Mouse (Mus musculus): ENCODE results near the gene Irf4. TPM values are rescaled to one million over a fixed set of nuclear protein-coding genes. Genes with fewer than 3 reads are reported as not detected.

Irf4 gene
- polyA plus RNA-seq, 1 experiment from 2014 or later = 0.15 TPM

- Histone ChIP-seq H3K4me2 (no peak overlapping the region), H3K27ac (no peak overlapping the region), H3K9me3 (no peaks in the 10 kb centered on the region), H3K4me3 (no peak overlapping the region), H3K27me3 (peaks cover 34% of the 10 kb centered on the region), H3K9ac (no peak overlapping the region), H3K4me1 (peaks cover 9% of the 10 kb centered on the region), H3K36me3 (no peaks in the 10 kb centered on the region)
- no peak for ATAC-seq (ENCODE audit: insufficient number of reproducible peaks, insufficient read depth, low FRiP score, low TSS enrichment, low read depth)
- 83% methylated on average over 10 of the region's 10 CpGs for WGBS
Measured at GRCm38 (mm10) chr13:30754825-30755476, 5.9 kb downstream of the Irf4 start.

- WGBS = 67% methylated on average over 3 of the region's 3 CpGs
- Histone ChIP-seq H3K27me3 (peaks cover 27% of the 10 kb centered on the region), H3K4me2 (no peak overlapping the region), H3K27ac (no peak overlapping the region), H3K4me3 (no peak overlapping the region), H3K4me1 (peaks cover 3% of the 10 kb centered on the region; the same call in 1 of the 2 replicates), H3K9ac (no peak overlapping the region), H3K36me3 (no peaks in the 10 kb centered on the region), H3K9me3 (no peaks in the 10 kb centered on the region)
- ATAC-seq (ENCODE audit: insufficient number of reproducible peaks, insufficient read depth, low FRiP score, low TSS enrichment, low read depth) = no peak
Measured at GRCm38 (mm10) chr13:30755577-30755976, 6.6 kb downstream of the Irf4 start.

- 79% methylated on average over 9 of the region's 9 CpGs for WGBS
- no peaks in the 10 kb centered on the region for H3K9me3 ChIP-seq
Measured at GRCm38 (mm10) chr13:30755998-30756639, 7.1 kb downstream of the Irf4 start.

GRCm38 (mm10) chr13:30757264-30757900 lies 8.4 kb downstream of the Irf4 start:
- WGBS = 84% methylated on average over 14 of the region's 14 CpGs
- ATAC-seq (ENCODE audit: insufficient number of reproducible peaks, insufficient read depth, low FRiP score, low TSS enrichment, low read depth) = no peak
- H3K4me1 ChIP-seq = no peaks in the 10 kb centered on the region
- H3K27me3 ChIP-seq = peaks cover 10% of the 10 kb centered on the region
- H3K9me3 ChIP-seq = no peaks in the 10 kb centered on the region
- no peak overlapping the region for H3K4me2 ChIP-seq
- no peak overlapping the region for H3K4me3 ChIP-seq
- H3K27ac ChIP-seq = no peak overlapping the region
- no peak overlapping the region for H3K9ac ChIP-seq
- H3K36me3 ChIP-seq = no peaks in the 10 kb centered on the region

More at GRCm38 (mm10) chr13:30755998-30756639, 7.1 kb downstream of the Irf4 start:
- no peak for ATAC-seq (ENCODE audit: insufficient number of reproducible peaks, insufficient read depth, low FRiP score, low TSS enrichment, low read depth)
- Histone ChIP-seq H3K4me3 (no peak overlapping the region), H3K27ac (no peak overlapping the region), H3K4me1 (no peaks in the 10 kb centered on the region), H3K27me3 (peaks cover 22% of the 10 kb centered on the region), H3K36me3 (no peaks in the 10 kb centered on the region), H3K9ac (no peak overlapping the region), H3K4me2 (no peak overlapping the region)

GRCm38 (mm10) chr13:30758789-30759381 lies 9.9 kb downstream of the Irf4 start:
- H3K36me3 ChIP-seq = no peaks in the 10 kb centered on the region
- H3K27ac ChIP-seq = no peak overlapping the region
- no peak overlapping the region for H3K4me3 ChIP-seq
- ATAC-seq (ENCODE audit: insufficient number of reproducible peaks, insufficient read depth, low FRiP score, low TSS enrichment, low read depth) = no peak
- H3K9ac ChIP-seq = no peak overlapping the region
- H3K4me2 ChIP-seq = no peak overlapping the region
- 84% methylated on average over 11 of the region's 11 CpGs for WGBS
- H3K27me3 ChIP-seq = no peaks in the 10 kb centered on the region
- no peaks in the 10 kb centered on the region for H3K4me1 ChIP-seq
- H3K9me3 ChIP-seq = no peaks in the 10 kb centered on the region

- no peak overlapping the region for H3K4me2 ChIP-seq
- no peaks in the 10 kb centered on the region for H3K36me3 ChIP-seq
- H3K4me3 ChIP-seq = no peak overlapping the region
- no peak overlapping the region for H3K9ac ChIP-seq
- H3K27ac ChIP-seq = no peak overlapping the region
- ATAC-seq (ENCODE audit: insufficient number of reproducible peaks, insufficient read depth, low FRiP score, low TSS enrichment, low read depth) = no peak
- H3K4me1 ChIP-seq = no peaks in the 10 kb centered on the region
- no peaks in the 10 kb centered on the region for H3K27me3 ChIP-seq
- no peaks in the 10 kb centered on the region for H3K9me3 ChIP-seq
- WGBS = 70% methylated on average over 3 of the region's 3 CpGs
Measured at GRCm38 (mm10) chr13:30760374-30761090, 11.5 kb downstream of the Irf4 start.

- no peaks in the 10 kb centered on the region for H3K4me1 ChIP-seq
- H3K36me3 ChIP-seq = no peaks in the 10 kb centered on the region
- no peaks in the 10 kb centered on the region for H3K9me3 ChIP-seq
- no peak for ATAC-seq (ENCODE audit: insufficient number of reproducible peaks, insufficient read depth, low FRiP score, low TSS enrichment, low read depth)
- H3K9ac ChIP-seq = no peak overlapping the region
- no peak overlapping the region for H3K4me3 ChIP-seq
- 86% methylated on average over 8 of the region's 8 CpGs for WGBS
- H3K27ac ChIP-seq = no peak overlapping the region
- no peak overlapping the region for H3K4me2 ChIP-seq
- no peaks in the 10 kb centered on the region for H3K27me3 ChIP-seq
Measured at GRCm38 (mm10) chr13:30761151-30761631, 12.2 kb downstream of the Irf4 start.

- Histone ChIP-seq H3K4me1 (no peaks in the 10 kb centered on the region), H3K27ac (no peak overlapping the region), H3K36me3 (no peaks in the 10 kb centered on the region), H3K4me2 (no peak overlapping the region), H3K9ac (no peak overlapping the region), H3K4me3 (no peak overlapping the region), H3K9me3 (no peaks in the 10 kb centered on the region), H3K27me3 (no peaks in the 10 kb centered on the region)
- 79% methylated on average over 4 of the region's 4 CpGs for WGBS
- ATAC-seq (ENCODE audit: insufficient number of reproducible peaks, insufficient read depth, low FRiP score, low TSS enrichment, low read depth) = no peak
Measured at GRCm38 (mm10) chr13:30762224-30762623, 13.2 kb downstream of the Irf4 start.

GRCm38 (mm10) chr13:30764014-30764740 lies 15.2 kb downstream of the Irf4 start:
- Histone ChIP-seq H3K9me3 (no peaks in the 10 kb centered on the region), H3K4me1 (no peaks in the 10 kb centered on the region), H3K9ac (no peak overlapping the region), H3K36me3 (no peaks in the 10 kb centered on the region), H3K4me2 (no peak overlapping the region), H3K27ac (no peak overlapping the region), H3K4me3 (no peak overlapping the region), H3K27me3 (no peaks in the 10 kb centered on the region)
- WGBS = 75% methylated on average over 8 of the region's 8 CpGs
- no peak for ATAC-seq (ENCODE audit: insufficient number of reproducible peaks, insufficient read depth, low FRiP score, low TSS enrichment, low read depth)

GRCm38 (mm10) chr13:30765906-30766305 lies 16.9 kb downstream of the Irf4 start:
- no peak overlapping the region for H3K4me2 ChIP-seq
- no peaks in the 10 kb centered on the region for H3K36me3 ChIP-seq
- no peak overlapping the region for H3K27ac ChIP-seq
- no peak overlapping the region for H3K4me3 ChIP-seq
- no peak overlapping the region for H3K9ac ChIP-seq
- H3K4me1 ChIP-seq = no peaks in the 10 kb centered on the region
- WGBS = 78% methylated on average over 5 of the region's 5 CpGs
- no peaks in the 10 kb centered on the region for H3K27me3 ChIP-seq
- no peaks in the 10 kb centered on the region for H3K9me3 ChIP-seq
- ATAC-seq (ENCODE audit: insufficient number of reproducible peaks, insufficient read depth, low FRiP score, low TSS enrichment, low read depth) = no peak

Measured in embryonic facial prominence, embryonic 13.5 days (tissue).